Mouse (Mus musculus): Measurements from ENCODE around the gene Pycr1. TPM values are rescaled to one million over a fixed set of nuclear protein-coding genes. Genes with fewer than 3 reads are reported as not detected.

Gene Pycr1
- total RNA-seq, 2 experiments from 2014 or later, result 15.1 to 18.1 TPM

DNA sequence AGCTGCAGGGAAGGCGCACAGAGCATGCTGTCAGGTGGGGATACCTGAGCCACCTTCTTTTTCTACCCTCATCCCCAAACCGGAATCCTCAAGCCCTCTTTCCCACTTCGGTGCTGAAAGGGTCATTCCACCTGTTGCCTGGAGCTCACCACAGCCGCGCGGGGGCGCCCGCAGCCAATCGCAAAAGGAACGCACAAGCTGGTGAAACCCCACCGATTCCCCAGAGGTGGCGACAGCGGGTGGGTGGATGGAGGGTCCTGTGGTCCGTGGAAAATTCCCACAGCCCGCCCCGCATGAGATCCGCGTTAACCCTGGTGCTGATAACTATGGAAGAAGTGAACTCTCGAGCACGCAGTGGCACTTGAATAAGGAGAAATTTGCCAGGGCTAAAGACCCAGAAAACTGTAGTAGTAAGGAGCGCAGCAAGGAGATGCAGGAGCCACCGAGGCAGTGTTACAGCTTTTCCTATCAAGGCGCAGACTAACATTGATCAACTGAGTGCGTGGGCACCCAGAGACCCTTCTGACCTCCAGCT, 15.4 kb upstream of the Pycr1 start:
- peak; percentile 84 for DNase-seq

GRCm38 (mm10) chr11:120657301-120657700, 13.7 kb upstream of the Pycr1 start:
- no peak for DNase-seq

DNA sequence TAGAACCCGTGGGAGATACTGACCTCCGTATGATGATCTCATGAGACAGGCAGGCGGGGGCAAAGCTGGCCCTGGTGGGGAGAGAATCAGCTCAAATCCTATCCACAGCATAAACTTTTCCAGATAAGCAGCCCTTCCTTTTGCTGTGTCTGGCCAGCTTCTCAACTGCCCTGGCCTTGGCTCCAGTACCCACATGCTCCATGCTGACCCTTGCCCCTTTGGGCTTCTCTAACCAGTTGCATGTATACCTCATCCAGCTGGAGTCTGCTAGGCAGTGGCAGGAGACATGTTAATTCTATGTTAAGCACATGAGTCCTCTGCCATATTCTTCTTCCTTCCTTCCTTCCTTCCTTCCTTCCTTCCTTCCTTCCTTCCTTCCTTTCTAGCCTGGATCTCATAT, 11.2 kb upstream of the Pycr1 start:
- no peak for DNase-seq

GRCm38 (mm10) chr11:120651872-120652271, 8.3 kb upstream of the Pycr1 start:
- no peak for DNase-seq

- DNase-seq, result no peak
These were observed 4.5 kb upstream of the Pycr1 start, which contains the start of gene Myadml2 for GRCm38 (mm10) chr11:120648001-120648476. Gene Myadml2, minus strand, starts transcription at chr11:120648158.

- DNase-seq, result no peak
These were observed 3.7 kb upstream of the Pycr1 start for GRCm38 (mm10) chr11:120647047-120647830.

DNA sequence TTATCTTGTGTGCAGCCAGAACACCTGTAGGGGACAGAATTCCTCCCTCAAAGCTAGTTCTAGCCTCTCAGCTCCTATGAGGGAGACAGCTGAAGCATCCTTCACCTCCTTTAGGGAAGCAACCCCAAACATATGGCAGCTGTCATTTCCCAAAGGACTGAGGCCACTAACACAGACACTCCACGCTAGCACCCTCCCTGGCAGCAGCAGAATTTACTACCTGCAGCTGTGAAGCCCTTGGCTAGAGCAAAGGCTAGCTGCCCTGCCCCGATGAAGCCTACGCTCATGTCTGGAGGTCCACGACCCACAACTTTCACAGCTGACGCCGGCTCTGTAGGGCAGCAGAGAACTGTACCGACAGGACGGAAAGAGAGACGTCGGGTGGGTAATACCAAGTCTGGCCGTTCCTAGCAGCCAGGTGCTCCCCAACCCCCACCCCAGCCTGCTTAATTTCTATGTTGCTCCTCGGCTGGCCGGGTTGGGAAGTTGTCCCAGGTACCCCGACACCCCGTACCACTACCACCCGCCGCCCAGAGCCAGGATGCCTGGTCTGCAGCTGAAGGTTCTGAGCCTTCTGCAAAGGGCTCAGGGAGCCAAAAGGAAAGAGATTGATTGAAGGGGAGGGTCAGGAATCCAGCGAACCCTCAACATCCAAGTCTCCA, 499 bp downstream of the Pycr1 start:
- DNase-seq, result no peak

DNA sequence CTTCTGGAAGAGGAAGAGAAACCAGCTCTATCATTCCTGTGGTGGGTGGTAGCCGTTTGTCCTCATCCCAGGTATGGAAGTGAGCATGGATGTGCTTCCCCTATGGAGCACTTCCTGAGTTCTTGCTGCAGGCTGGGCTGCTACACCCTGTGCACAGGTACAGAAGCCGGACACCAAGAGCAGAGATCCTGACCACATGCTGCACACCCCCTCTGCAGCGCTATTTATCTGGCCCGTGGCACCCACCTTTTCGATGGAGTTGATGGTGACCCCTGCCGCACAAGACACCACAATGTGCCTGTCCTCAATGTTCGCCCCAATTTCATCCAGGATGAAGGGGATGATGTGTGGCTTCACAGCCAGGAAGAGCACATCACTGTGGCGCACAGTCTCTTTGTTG, 1.7 kb downstream of the Pycr1 start:
- DNase-seq, result no peak

DNA sequence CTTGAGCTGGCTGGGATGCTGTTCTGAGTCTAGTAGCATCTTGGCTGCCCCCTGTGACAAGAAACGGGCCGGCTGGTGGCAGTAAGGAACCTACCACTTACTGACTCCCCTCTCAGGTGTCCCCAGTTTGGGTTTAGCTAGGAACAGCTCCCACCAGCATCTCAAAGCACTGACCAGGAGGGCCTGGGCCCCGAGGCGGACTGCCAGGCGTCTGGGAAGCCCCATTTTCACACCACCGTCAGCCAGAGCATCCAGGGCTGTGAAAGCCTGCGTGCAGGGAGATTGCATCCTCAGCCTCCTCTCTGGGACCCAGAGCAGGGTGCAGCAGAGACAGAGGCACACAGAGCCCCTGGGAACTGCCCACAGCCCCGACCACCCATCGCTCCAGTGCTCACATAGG, 2.3 kb downstream of the Pycr1 start:
- DNase-seq, result no peak

GRCm38 (mm10) chr11:120634810-120635209, 8.8 kb downstream of the Pycr1 start:
- no peak for DNase-seq

DNA sequence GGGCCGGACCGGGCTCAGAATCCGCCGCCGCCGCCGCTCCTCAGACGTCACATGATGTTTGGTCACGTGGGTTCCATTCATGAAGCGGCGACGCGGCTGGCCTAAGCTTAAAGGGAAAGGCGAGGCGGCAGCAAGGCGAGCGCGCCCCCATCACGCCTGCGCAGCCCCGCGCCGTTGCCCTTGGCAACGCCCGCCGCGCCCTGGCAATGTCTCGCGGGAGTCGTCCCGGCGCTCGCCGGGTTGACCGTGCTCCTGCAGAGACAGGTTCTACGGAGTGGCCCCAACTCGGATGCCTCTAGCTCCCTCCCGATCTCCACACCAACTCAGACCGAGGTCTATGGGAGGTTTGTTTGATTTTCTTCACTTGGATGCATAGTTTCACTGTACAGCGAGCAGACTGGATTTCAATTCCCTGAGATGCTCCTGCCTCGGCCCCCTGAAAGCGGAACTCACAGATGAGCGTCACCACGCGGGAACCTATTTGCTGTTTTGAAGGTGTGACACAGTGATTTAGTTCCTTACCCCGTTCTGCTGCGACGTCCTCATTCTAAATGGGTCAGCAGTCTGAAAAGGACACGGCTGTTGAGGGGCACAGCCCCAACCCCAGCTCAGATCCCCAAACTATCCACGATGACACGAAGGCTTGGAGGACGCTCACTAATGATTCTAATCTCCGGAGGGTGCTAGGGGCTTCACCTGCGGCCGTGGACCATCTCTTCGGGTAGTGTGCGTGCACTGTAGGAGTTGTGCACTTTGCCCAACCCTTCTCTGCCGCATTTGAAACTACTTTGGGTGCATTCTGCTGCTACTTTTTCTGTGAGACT, 9.8 kb downstream of the Pycr1 start, which contains the start of gene Mafg:
Gene Mafg, minus strand, starts transcription at position 81 of the 824 bp plus-strand sequence.
- DNase-seq, result peak; percentile 91

DNA sequence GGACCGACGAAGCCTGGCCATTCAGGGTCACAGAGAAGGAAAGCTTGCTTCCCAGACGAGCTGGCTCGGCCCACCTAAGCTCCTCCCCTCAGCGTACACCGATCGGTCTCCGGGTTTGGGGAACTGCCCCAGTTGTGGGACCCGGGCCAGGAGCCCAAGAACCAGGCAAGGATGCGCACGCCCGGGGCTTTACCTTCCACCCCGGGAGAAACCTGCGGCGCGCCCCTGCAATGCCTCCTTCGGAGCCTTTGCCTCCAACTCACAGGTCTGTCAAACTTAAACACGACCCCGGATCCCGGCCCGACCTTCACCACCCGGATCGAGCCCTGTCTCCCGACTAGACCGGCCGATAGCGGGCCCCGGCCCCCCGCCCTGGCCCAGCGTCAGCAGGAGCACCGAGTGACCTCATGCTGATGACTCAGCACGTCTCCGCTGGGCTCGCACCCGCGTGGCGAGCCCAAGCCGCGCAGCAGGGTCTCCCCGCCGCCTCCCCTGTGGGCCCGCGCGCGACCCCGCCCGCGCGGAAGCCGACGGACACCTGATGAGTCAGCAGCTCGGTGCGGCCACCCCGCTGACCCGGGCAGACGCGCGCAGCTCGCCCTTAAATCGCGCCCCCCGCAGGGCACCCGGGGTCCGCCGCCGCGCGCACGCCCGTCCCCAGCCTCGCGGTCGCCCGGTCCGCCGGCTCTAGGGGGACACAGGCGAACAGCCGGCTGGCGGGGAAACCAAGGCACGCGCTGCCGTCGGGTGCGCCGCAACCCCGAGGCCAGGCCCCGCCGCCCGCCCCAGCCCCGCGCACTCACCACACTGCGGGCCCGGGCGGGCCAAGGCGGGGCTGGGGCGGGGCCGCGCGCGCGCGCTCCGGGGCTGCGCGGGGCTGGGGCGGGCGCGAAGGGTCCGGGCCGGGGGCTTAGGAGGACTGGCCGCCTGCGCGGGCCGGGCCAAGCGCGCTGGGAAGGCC, 10.7 kb downstream of the Pycr1 start:
- DNase-seq, result peak; percentile 76

DNA sequence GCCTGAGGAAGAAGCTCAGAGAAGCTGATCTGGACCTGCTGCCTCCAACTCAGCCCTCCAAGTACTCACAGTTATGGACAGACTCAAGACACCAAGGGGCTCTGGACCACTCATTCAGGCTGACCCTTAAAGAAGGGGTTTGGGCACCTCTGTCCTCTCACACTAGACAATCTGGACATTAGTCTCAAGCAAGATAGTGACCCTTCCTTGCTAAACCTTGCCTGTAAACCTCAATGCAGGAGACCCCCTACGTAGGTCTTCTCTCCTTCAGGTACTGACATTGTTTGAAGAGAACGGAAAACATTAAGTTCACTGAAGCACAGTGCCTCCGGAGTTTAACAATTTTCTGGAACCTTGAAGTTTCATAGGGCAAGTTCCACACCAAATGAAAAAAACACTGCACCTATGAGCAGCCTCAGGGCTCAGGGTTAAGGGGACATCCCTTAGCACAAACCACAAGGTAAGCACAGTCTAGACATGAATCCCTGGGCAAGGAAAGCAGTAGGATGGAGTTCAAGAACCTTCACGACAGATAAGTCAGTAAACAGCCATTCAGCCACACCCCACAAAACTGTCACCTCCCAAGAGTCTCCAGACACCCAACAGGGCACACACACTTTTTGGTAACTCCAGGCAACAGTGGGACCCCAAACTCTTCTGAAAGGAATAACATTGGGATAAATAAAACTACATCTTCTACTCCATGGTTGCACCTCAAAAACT, 11.7 kb downstream of the Pycr1 start:
- no peak for DNase-seq

GRCm38 (mm10) chr11:120630881-120631725, 12.5 kb downstream of the Pycr1 start:
- no peak for DNase-seq

DNA sequence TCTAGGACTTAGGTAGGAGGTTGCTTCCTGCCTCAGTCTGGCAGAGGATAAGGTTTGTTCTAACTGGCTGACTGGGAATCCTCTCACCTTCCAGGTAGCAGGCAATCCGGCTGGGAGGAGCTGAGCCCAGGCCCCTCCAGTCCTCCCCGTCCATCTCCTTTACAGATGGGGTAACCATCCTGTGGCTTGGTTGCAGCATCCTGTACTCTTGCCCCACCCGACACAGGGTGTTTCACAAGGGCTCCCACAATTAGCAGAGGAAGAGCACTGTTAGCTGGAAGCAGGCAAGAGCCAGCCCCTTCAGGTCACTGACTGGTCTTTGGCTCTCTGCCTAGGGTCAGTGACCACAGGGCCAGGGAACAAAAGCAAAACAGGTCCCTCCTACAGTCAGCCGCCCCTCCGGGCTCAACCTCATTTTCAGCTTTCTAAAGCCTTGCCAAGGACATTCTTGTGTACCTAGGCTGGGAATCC, 13.1 kb downstream of the Pycr1 start:
- no peak for DNase-seq

GRCm38 (mm10) chr11:120629911-120630310, 13.7 kb downstream of the Pycr1 start:
- peak; percentile 40 for DNase-seq

DNA sequence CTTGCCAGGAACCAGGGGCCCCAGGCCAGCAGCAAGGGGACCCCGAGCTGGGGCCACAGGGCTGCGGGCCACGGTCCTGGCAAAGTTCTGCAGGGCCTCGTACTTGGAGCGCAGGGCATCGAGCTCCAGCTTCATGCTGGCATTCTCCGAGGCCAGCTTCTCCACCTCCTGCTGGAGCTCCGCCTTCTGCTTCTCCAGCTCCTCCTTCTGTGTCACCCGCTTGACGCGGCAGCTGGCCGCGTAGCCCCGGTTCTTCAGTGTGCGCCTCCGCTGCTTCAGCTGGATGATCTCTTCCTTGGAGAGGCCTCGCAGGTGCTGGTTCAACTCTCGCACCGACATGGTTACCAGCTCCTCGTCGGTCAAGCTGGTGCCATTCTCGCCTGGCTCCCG, 14.2 kb downstream of the Pycr1 start:
- DNase-seq, result no peak

GRCm38 (mm10) chr11:120628601-120629340, 14.8 kb downstream of the Pycr1 start:
- no peak for DNase-seq

Data from gastrocnemius, postnatal 10 days (tissue).